Mouse (Mus musculus): Measurements from ENCODE around the gene Fastkd2. TPM values are rescaled to one million over a fixed set of nuclear protein-coding genes. Genes with fewer than 3 reads are reported as not detected.

Gene Fastkd2
- polyA plus RNA-seq, 1 experiment: 17.0 TPM

DNA sequence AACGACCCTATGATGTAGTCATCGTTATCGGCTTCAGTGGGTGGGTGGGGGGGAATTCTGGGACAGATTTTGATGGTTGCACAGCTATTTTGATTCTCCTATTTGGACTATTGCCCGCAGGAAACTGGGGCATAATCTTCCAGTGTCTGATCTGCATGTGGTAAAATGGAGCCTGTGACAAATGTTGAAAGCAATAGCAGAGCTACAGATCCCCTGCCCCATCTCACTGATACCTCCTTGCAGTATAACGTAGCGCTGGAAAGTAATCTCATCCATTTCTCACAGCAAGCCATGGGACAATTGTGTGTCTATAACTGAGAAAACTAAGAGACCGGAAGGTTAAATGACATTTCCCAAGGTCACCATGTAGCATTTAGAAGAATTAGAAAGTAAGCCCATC is 34.0 kb downstream of the Fastkd2 start:
- Histone ChIP-seq H3K27ac (ENCODE audit: insufficient read depth, low read depth, low read length) (no peak overlapping the region), H3K4me3 (ENCODE audit: insufficient read depth, low read length) (no peak overlapping the region)
- no peak for TF ChIP-seq POLR2A (IDR thresholded peaks at IDR 0.05; ENCODE audit: borderline replicate concordance, low read depth, low read length)

DNA sequence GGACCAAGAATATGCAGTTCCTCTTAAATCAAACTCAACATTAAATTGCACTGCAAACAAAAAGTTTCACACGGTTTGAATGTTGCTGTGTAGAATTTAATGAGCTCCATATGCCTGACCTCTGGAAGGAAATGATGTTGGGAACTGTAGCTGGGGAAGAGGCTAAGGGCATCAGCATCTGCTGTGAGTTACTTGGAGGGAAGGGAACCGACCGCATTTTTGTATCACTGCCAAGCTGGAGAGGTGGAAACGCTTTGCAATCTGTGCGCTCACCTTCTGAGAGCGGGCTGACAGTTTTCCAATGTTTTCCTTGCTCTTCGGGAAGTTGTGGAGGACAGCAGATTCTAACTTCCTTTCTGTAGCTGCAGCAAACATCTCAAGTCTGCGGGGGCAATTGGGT is 37.7 kb downstream of the Fastkd2 start:
- Histone ChIP-seq H3K4me3 (ENCODE audit: insufficient read depth, low read length) (no peak overlapping the region), H3K27ac (ENCODE audit: insufficient read depth, low read depth, low read length) (no peak overlapping the region), H3K4me1 (ENCODE audit: control insufficient read depth, insufficient read depth, low read length) (peaks cover 3% of the 10 kb centered on the region; the same call in 1 of the 2 replicates)
- TF ChIP-seq POLR2A (IDR thresholded peaks at IDR 0.05; ENCODE audit: borderline replicate concordance, low read depth, low read length) (no peak), CTCF (IDR thresholded peaks at IDR 0.05; ENCODE audit: low read depth, low read length) (no peak)

More for the DNA sequence above, 34.0 kb downstream of the Fastkd2 start:
- peaks cover 3% of the 10 kb centered on the region; the same call in 1 of the 2 replicates for H3K4me1 ChIP-seq (ENCODE audit: control insufficient read depth, insufficient read depth, low read length)

DNA sequence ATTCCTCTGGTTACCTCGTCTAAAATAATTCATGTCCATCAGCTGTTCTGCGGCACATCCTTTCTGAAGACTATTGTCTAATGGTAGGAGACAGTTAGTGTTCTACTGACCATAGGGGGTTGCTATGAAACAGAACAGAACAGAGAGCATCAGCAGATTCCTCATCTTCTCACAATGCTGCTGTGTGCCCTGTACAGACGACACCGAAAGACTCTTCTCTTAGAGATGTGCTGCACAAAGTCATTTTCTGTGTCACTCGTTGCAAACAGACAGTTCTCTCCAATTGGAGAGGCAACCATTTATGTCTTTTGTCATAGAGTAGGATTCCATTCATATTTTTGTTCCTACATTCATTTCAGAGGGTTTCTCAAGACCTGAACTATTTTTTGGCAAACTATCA is 38.8 kb downstream of the Fastkd2 start, which contains the start of gene 4933402D24Rik:
Gene 4933402D24Rik (minus strand): TSS at position 101 of the 400 bp plus-strand sequence.
- Histone ChIP-seq H3K27ac (ENCODE audit: insufficient read depth, low read depth, low read length) (no peak within 1 kb of the TSS), H3K4me1 (ENCODE audit: control insufficient read depth, insufficient read depth, low read length) (no peaks in the 10 kb centered on the region), H3K4me3 (ENCODE audit: insufficient read depth, low read length) (no peak within 1 kb of the TSS)
- TF ChIP-seq POLR2A (IDR thresholded peaks at IDR 0.05; ENCODE audit: borderline replicate concordance, low read depth, low read length) (no peak), CTCF (IDR thresholded peaks at IDR 0.05; ENCODE audit: low read depth, low read length) (no peak)

DNA sequence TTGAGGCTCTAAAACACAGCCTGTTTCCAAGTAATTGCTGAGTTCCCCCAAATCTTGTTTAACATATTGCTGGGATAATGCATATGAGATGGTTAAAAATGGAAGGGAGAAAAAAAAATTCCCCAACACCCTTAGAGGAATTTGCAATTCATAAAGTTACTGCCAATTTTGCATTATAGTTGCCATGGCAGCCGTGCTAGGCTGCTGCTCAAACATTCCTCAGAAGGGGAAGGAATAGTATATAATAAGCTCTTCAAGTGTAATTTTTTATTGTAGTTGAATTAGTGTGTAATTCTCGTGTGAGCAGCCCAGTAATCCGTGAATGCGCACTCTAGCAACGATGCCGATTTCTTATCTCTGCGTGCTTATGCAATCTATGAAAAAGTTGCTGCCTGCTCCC is 39.9 kb downstream of the Fastkd2 start:
- H3K4me1 ChIP-seq (ENCODE audit: control insufficient read depth, insufficient read depth, low read length): no peaks in the 10 kb centered on the region
- no peak overlapping the region for H3K27ac ChIP-seq (ENCODE audit: insufficient read depth, low read depth, low read length)
- no peak overlapping the region for H3K4me3 ChIP-seq (ENCODE audit: insufficient read depth, low read length)
- TF ChIP-seq CTCF (IDR thresholded peaks at IDR 0.05; ENCODE audit: low read depth, low read length) (no peak), POLR2A (IDR thresholded peaks at IDR 0.05; ENCODE audit: borderline replicate concordance, low read depth, low read length) (no peak)

DNA sequence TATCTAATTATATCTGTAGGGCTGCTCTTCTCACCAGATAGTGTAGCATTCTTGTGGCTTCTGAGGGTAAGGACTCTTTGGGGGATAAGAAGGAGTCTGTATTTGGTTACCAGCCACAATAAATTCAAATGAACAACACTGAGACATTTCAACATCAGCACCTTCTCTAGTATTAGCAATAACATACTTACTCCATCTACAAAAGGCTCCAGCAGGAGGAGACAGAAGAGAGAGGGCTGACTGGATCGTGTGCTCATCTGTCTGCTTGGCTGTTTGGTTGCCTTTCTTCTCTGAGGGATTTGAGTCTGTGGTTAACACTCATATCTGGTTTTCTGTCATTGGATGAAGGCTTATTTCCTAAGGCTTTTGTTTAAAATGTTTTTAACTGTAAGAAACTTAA is 46.0 kb downstream of the Fastkd2 start:
- TF ChIP-seq CTCF (IDR thresholded peaks at IDR 0.05; ENCODE audit: low read depth, low read length) (no peak), POLR2A (IDR thresholded peaks at IDR 0.05; ENCODE audit: borderline replicate concordance, low read depth, low read length) (no peak)
- Histone ChIP-seq H3K27ac (ENCODE audit: insufficient read depth, low read depth, low read length) (no peak overlapping the region), H3K4me1 (ENCODE audit: control insufficient read depth, insufficient read depth, low read length) (no peaks in the 10 kb centered on the region)

DNA sequence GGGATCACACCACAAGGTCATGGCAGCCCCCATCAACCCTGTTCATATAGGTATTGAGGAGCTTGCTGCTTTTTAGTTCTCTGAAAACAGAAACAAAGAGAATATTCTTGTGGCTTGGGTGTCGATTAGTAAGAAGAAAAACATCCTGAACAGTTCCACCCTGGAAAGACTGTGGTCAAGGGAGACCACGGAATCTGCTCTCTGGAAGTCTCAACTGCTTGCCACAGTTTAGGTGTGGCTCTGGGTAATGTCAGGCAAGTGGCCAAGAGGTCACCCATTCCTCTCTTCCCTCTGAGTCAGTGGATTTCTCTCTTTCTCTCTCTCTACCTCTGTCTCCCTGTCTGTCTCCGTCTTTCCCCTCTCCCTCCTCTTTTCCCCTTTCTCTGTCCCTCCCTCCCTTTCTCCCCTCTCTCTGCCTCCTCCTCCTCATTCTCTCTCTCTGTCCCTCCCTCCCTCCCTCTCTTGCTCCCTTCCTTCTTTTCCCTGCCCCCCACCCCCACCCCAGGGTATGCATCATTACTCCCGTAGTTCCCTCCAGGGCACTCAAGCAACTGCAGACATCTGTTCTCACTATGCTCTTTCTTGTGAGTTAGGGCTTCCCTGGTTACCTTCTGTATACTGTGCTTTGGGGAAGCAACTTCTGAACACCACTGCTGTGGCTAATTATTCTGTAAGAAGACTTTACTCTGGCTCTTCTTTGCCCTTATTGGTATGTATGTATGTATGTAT is 46.7 kb downstream of the Fastkd2 start:
- H3K4me1 ChIP-seq (ENCODE audit: control insufficient read depth, insufficient read depth, low read length): no peaks in the 10 kb centered on the region
- H3K4me3 ChIP-seq (ENCODE audit: insufficient read depth, low read length): no peak overlapping the region
- H3K27ac ChIP-seq (ENCODE audit: insufficient read depth, low read depth, low read length): no peak overlapping the region
- TF ChIP-seq CTCF (IDR thresholded peaks at IDR 0.05; ENCODE audit: low read depth, low read length) (no peak), POLR2A (IDR thresholded peaks at IDR 0.05; ENCODE audit: borderline replicate concordance, low read depth, low read length) (no peak)

More for the DNA sequence above, 46.0 kb downstream of the Fastkd2 start:
- no peak overlapping the region for H3K4me3 ChIP-seq (ENCODE audit: insufficient read depth, low read length)

DNA sequence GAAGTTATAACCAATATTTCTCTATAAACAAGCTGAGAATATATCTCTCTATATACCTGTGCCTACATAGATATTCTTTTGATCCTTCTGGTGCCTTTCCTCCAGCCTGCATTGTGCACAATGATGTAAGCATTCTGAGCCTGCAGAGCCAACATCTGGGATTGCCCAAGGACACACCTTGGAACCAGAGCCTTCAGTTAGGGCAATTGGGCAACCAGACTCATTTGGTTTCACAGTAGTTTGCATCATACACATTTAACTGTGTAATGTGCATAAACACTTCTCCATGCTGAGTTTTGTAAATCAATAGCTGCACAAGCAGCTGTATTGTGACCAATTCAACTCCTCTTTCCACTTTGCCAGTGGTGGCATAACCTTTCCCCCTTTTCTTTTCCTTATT is 63.9 kb downstream of the Fastkd2 start:
- Histone ChIP-seq H3K27ac (ENCODE audit: insufficient read depth, low read depth, low read length) (no peak overlapping the region), H3K4me3 (ENCODE audit: insufficient read depth, low read length) (no peak overlapping the region), H3K4me1 (ENCODE audit: control insufficient read depth, insufficient read depth, low read length) (no peaks in the 10 kb centered on the region)
- TF ChIP-seq CTCF (IDR thresholded peaks at IDR 0.05; ENCODE audit: low read depth, low read length) (no peak), POLR2A (IDR thresholded peaks at IDR 0.05; ENCODE audit: borderline replicate concordance, low read depth, low read length) (no peak)

Other genes starting within 250 kb of the Fastkd2 start
- not detected in 2 replicates for gene Gm39653, start 114.6 kb upstream of the Fastkd2 start, polyA plus RNA-seq (2012; ENCODE audit: insufficient read depth, insufficient read length, missing spikeins)
- not detected in 2 replicates for gene Dytn, start 43.7 kb upstream of the Fastkd2 start, polyA plus RNA-seq (2012; ENCODE audit: insufficient read depth, insufficient read length, missing spikeins)
- gene Mdh1b, start 296 bp upstream of the Fastkd2 start, polyA plus RNA-seq (2012; ENCODE audit: insufficient read depth, insufficient read length, missing spikeins): not detected in 2 replicates
- not detected in 2 replicates for gene 4933402D24Rik, start 38.7 kb downstream of the Fastkd2 start, polyA plus RNA-seq (2012; ENCODE audit: insufficient read depth, insufficient read length, missing spikeins)